Mouse (Mus musculus) liver (tissue): ENCODE measurements around the gene Sft2d1.
"Not testable (repeated sequence)": the region's sequence is repeated elsewhere in the genome, so short reads cannot be mapped to it uniquely, and the experiment has no call there.

ENCODE experiments used
- DNase-seq: peaks from one replicate; pipeline ENCODE4 v3.0.0-alpha.2; 2020; ENCODE audit warnings: mixed read lengths

Gene Sft2d1

DNA sequence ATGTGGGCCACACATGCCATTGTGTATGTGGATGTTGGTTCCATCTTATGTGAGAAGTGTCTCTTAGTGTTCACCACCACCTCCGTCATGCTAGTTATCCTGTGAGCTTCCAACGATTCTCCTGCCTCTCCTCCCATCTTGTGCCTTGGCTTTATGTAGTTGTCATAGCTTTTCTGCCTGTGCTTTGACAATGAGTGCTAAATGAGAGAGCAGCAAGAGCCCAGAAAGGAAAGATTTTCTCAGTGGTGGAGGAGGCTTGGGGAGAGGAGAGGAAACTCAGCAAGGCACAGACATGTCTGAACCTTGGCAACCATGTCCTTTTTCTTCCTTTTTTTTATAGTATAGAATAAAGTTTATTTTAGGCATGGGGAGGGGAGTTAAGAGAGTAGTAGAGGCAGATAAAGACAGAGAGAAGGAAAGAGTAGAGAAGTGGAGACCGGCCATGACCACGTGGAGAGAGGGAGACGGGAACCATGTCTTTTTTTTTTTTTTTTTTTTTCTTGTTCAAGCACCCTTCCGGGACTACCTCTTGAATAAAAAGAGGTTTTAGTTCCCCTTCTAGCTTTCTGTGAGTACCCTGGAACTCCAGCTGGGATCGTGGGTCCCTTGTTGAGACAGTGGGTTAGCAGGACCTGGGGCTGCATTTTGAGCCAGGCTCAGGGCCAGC is 8.0 kb upstream of the Sft2d1 start:
- DNase-seq: no peak

DNA sequence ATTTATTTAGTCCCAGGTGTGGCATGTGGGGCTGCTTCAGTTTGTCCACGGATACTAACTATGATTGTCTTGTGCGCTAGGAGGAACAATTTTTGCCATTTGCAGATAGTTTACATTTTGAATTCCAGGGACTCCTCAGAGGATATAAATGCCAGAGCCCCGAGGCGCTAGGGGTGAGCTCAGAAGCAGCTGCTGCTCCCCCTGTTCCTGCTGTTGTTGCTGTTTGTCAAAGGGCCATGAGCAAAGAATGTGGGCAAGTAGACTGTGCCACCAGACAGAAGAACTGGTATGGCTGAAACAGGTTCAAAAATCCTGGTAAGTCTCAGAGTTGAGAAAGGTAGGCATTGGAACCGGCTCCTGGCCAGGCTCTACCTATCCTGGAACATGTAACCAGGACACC is 7.2 kb upstream of the Sft2d1 start:
- no peak for DNase-seq

DNA sequence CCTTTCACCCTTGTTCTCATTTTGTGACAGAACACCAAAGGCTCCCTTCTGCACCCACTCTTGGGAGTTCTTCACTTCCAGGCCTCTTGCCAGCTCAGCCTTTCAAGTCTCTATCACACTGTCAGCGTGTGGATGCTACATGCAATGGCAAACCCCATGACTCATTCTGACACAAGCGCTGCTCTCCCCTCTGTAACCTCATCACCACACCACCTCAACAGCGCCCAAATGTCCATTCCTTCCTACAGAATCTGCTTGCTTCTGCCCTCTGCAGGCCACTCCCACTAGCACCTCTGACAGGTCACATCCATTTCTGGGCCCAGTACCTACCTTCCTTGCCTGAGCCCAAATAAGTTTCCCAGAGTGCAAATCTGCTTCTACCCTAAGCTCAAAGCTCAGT is 5.1 kb upstream of the Sft2d1 start:
- no peak for DNase-seq

DNA sequence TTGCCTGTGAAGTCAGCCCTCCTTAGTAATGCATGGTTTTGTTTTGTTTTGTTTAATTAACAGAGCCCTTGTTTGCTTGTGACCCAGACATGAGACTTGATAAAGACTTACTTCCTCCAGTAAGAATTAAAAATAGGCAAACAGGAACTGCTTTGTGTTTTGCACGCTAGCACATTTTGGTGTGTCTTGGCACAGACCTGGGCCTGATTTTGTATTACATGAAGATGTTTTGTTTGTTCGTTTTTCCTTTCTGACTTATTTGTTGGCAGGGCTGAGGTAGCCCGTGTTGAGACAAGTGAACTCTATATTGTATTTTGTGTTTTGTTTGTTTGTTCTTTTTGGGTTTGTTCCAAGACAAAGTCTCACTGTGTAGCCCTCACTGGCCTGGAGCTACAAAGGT is 849 bp downstream of the Sft2d1 start:
- no peak for DNase-seq

DNA sequence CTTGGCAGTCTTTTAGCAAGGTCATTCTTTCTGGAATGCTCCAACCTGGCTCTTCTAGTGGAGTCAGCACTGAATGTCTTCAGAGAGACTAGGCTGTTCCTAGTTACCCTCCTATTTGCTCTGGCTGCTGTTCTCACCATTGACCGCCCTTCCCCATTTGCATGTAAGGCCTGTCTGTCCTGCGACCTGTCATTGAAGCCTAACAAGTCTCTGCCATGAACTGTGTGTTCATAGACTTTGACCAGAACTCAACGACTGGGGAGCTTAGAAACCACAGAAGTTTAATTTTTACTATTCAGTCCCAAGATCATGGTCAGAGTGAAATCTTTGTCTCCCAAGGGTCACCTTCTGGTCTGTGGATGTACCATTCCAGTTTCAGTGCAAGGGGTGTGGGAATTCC is 3.1 kb downstream of the Sft2d1 start:
- no peak for DNase-seq

DNA sequence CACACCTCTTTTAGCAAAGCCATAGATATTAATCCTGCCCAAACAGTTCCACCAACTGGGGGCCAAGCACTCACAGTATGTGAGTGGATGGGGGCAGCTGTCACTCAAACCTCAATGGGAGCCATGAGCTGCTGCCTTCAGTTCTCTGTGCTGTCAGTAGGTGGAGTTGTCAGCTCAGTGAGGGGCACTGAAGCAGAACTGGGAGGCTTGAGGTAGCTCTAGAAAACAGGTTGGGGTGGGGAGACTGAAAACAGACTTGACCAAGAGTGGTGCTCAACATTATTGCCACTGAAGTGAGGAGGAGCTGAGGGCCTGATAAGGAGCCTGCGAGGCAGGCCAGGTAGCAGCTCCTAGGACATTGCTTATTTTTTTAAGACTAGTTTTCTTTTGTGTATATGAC is 5.3 kb downstream of the Sft2d1 start:
- no peak for DNase-seq

DNA sequence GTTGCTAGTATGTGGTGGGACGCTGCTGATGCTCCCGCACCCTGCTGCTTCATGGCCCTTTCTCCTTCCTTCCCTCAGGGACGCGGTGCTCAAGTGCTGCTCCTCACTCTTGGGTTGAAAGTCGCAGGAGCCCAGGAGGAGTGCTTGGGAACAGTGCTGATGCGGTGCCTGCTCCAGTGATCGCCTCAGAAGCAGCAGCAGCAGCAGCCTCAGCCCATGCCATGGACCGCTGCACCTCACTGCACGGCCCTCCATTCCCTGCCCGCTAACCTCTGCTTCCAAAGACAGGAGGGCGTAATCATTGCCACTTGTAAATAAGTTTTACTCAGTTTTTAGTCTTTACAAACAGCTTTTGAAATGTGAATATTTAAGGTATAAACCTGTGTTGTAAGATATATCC is 16.0 kb downstream of the Sft2d1 start:
- DNase-seq: not testable (repeated sequence)

DNA sequence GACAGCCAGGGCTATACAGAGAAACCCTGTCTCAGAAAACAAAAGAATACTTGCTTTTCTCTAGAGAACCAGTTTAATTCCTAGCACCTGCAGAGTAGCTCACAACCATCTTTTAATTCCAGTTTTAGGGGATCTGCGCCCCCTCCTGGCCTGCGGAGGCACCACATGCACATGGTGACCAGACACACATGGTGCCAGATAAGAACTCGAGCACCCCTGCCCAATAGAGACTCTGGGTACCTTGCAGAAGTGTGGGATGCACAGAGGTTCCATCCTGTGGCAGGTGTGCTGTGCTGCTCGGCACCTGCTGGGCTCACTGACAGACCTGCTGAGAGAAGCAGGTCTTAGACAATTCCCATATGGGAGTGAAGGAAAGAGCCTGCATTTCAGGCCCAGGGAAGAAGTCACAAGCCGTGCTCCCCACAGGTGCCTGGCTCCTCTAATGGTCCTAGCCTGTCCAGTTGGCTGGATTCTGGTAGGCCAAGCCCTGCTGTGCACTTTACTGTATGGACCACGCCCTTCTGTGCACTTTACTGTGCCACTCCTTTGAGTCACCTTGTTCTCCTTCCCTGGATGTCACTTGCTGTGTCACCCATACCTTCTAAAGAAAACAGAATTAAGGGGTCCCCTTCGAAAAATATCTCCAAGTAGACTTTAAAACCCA is 17.7 kb downstream of the Sft2d1 start:
- DNase-seq: peak; percentile 40

DNA sequence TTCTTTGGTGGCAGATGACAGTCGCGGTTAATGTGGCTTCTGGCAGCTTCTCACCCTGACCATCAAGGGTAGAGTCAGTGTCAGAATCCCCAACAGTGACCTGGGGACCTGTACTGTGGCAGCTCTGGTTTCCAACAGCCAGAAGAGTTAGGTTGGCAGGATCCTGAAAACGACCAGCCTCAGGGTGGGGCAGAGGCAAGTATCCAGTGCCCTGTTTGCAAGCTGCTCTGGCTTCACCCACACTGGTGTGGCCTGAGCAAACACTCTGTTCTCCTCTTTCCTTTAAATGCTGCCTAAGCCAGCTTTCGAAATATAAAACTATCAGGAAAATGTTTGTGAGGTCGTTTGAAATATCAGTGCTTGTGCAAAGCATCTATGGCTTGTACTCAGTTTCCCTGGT is 19.7 kb downstream of the Sft2d1 start:
- no peak for DNase-seq

DNA sequence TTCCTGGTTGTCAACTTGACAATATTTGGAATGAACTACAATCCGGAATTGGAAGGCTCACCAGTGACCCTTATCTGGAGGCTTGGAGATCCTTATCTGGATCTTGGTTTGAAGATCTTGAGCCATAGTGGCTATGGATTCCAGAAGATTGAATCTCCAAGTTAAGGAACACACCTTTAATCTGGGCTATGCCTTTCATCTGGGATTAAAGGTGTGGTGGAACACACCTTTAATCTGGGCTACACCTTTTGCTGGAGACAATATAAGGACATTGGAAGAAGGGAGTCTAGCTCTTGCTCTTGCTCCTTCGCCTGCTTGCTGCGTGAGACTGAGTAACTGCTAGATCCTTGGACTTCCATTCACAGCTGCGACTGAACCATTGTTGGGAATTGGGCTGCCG is 26.3 kb downstream of the Sft2d1 start, which contains the start of gene Prr18:
Prr18 (plus strand) TSS at position 301 of the 400 bp plus-strand sequence.
- DNase-seq: not testable (repeated sequence)

DNA sequence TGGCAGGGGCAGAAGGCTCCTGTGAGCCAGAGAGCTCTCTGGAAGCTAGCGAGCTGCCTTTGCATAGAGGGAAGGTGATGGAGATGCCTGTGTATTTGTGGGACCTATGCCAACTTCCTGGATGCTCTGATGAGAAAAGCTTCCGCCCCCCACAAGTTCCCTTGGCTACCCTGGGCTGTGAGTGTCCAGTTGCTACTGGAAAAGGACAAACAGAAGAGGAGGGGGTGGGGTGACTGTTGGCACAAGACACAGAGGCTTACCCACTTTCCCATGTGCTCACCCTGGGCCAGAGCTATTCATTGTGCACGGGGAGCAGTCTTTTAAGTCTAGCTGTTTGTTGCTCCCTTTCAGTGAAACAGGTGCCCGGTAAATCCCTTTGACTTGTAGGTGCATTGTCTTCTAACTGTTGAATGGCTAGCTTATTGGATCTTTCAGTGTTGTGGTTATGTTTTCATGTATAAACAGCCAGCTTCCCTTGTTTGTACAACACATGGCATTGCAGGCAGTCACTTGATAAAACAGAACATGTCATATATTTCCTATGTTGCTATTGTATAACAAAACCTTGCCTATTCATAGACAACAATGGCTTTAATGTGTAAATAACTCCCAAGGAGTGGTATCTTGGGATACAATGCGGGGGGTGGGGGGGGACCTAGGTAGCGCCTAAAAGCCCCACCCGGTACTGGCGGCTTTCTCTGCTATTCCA is 28.9 kb downstream of the Sft2d1 start:
- no peak for DNase-seq

DNA sequence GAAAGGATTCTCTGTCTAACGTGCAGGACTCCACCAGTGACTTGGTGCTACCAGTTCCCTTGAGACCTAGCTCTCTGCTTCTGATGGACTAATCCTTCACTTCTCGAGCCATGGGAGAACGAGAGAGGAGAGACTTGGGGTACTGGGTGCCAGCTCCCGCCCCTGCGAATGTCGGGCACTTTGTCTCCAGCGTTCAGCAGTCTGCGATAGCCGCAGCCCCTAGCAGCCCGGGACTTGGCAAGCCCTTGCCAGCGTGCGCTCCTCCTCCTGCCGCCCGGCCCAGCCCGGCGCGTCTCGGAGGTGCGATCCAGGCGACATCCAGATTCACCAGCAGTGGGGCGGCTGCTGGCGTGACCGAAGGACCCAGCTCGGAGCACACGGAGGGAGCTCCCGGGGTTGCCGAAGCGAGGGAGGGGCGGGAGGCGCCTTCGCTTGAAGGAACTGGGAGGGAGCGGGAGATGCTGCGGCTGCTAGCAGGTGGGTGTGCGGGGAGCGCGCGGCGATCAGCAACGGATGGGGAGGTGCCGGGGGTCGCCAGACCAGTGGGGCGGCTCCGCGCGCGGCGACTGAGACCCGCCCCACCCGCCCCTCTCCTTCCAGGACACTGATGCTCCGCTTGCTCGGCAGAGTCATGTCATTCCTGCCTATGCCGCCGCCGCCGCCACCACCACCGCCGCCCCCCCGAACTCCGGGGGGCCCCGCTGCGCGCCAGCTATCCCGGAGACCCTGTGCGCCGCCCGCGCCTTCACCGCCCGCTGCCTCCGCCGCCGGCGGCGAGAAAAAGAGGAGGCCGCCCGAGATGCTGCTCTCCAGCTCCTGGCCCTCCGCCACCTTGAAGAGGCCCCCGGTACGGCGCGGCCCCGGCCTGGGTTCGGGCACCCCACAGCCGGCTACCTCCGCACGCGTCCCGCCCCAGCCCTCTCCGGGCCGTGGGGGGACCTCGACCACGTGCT is 29.8 kb downstream of the Sft2d1 start:
- DNase-seq: no peak

DNA sequence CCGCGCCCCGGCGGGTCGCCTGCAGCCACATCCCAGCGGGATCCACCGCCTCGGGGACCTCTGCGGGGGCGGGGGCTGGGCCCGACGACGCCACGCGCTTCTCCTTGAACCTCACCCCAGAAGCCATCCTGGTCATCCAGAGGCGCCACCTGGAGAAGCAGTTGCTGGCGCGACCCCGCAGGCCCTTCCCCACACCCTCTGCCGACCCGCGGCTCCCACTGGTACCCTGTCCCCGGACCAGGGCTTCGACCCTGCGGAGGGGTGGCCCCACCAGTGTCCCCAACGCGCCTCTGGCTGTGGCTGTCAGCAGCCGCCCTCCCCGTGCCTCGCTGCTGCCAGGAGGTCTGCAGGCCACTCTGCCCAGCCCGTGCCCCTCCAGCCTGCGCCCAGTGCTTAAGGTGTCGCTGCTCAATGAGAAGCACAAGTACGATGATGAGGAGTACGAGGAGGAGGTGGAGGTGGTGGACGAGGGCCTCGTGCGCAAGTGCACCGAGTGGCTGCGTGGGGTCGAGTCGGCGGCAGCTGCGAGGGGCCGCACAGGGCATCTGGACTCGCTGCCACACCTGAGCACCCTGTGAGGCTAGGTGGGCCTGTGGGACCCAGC is 30.6 kb downstream of the Sft2d1 start:
- DNase-seq: no peak

DNA sequence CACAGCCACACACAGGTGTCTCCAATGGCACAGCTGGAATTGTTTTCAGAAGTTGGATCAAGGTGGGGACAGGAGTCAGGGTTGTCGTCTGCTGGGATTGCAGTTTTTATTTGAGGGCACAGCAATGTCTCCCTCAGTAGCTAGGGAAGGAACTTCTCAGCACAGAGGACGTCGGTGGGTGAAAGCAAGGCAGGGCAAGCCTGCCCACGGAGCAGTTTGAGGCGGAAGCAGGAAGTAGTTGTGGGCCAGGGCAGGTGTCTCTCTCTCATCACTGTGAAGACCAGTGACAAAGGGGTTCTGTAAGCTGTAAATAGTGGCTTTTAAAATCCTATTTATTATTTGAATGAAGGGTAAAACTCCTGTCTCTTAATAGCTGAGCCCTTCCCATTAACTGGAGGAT is 31.8 kb downstream of the Sft2d1 start:
- DNase-seq: no peak

DNA sequence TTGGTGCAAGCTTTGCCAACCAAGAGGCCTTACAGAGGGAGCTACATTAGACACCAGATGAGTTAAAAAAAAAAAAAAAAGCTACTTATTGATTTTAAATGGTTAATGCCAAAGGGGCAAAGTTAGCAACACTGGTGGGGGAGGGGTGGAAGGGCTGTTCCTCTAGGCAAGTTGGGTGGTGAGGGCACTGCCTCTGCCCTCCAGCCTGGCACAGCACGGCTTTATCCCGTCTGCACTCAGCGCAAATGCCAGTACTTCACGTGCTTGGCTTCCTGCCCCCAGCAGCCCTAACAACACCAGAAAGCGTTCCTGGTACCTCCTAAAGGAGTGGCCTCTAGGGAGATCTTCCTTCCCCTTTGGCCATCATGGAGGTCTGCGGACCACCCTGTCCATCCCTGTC is 32.5 kb downstream of the Sft2d1 start:
- no peak for DNase-seq

DNA sequence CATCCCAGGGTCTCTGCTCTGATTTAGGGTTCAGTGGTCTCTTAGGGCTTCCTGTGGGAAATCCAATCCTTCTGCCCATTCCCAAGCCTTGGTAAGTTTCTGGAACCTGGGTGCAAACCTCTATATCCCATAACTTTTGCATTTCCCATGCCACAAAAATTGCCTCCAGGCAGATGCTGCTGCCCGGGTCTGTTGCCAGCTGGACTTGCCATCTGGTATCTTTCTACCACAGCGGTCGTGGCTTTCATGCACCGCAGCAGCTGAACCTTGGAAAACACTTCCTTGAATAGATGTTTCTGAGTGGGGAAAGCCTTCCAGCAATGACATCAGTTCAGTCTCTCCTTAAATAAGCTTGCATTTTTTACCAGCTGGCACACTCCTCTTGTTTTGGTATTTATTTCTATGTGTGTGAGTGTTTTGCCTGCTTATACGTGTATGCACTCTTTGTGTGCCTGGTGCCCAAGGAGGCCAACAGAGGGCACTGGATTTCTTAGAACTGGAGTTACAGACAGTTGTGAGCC is 36.9 kb downstream of the Sft2d1 start:
- DNase-seq: no peak

DNA sequence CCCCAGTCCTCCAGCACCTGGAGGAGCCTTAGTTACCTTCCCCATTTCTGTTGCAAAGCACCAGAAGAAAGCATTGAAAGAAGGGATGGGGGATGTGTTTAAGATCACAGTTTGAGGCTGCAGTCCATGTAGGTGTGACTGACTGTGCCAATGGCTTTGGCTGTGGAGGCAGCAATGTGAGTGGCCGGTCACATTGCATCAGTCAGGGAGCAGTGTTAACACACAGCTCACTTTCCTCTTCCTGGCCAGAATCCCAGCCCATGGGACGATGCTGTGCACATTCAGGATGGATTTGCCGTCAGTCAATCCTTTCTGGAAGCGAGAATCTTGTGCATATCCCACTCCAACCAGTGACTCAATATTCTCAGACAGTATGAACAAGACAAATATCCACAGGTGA is 38.0 kb downstream of the Sft2d1 start:
- DNase-seq: no peak

DNA sequence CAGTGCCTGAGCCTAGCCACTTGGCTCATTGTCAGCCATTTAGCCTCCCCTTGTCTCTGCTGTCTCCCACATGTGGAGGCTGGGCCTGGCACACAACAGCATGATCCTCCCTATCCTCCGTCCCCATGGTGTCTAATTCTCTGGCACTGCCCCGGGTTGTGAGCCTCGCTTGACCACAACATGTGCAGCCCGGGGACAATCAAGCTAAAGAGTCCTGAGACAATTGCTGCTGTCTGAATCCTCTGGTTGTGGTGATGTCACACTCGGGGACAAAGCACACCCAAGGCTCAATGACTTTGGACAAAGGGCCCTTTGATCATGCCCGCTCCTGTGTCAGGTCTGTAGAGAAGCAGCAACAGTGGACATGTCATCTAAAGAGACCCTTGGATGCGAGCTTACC is 40.2 kb downstream of the Sft2d1 start:
- no peak for DNase-seq

DNA sequence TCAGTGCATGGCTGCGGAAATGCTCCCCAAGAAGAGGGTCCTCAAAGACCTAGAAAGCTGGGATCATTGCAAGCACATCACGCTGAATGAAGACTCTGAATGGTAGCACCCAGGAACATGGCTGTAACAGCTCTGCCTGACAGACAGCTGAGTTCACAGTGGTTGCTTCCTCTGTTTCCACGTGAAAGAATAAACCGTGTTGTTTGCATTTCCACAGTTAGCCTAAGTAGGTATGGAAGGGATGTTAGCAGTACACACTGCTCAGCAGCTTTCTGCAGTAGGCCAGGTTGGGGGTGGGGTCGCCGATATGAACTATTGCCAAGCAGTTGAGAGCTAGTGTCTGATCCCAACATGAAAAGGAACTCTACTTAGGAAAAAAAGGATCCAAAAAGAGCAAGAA is 44.8 kb downstream of the Sft2d1 start, which contains the start of gene T2:
T2 (plus strand) TSS at position 301 of the 400 bp plus-strand sequence.
- no peak for DNase-seq

DNA sequence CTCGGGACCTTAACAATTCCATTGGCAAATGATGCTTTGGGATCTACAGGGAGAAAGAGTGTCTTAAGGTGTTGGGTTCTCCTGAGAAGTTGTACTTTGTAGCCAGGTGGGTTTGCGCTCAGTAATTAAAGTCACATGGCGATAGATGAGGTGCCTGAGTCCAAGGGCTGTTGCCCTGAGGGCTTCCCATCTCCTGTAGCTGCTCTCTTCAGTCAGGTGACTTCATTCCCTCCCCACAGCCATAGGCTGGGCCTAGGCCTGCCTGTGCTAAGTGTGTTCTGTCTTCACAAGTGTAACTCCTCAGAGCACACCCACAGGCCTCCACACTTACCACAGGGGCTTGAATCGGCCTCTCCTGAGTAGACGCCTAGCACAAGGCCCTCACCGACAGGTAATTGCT is 46.6 kb downstream of the Sft2d1 start:
- no peak for DNase-seq

DNA sequence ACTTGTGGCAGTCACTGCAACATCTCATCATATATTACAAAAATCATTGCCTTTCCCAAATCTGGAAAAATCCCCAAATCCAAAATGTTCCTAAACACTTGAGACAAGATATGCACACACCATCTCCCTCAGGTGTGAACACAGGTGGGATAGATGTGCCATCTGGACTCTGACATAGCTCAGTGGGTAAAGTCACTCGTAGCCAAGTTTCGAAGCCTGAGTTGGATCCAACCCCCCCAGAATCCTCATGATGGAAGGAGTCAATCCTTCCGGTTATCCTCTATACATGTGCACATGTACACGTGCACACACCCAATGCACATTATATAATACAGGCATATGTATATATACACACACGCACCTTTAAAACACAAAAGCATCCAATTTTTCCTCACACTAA is 50.0 kb downstream of the Sft2d1 start:
- no peak for DNase-seq
